Mouse (Mus musculus) right cerebral cortex, postnatal 14 days (tissue): ENCODE results near the gene Map7d2.
"Not testable (repeated sequence)": the region's sequence is repeated elsewhere in the genome, so short reads cannot be mapped to it uniquely, and the experiment has no call there.

Experiments
- DNase-seq: peaks from one replicate; pipeline ENCODE4 v3.0.0; 2022

Map7d2 gene

DNA sequence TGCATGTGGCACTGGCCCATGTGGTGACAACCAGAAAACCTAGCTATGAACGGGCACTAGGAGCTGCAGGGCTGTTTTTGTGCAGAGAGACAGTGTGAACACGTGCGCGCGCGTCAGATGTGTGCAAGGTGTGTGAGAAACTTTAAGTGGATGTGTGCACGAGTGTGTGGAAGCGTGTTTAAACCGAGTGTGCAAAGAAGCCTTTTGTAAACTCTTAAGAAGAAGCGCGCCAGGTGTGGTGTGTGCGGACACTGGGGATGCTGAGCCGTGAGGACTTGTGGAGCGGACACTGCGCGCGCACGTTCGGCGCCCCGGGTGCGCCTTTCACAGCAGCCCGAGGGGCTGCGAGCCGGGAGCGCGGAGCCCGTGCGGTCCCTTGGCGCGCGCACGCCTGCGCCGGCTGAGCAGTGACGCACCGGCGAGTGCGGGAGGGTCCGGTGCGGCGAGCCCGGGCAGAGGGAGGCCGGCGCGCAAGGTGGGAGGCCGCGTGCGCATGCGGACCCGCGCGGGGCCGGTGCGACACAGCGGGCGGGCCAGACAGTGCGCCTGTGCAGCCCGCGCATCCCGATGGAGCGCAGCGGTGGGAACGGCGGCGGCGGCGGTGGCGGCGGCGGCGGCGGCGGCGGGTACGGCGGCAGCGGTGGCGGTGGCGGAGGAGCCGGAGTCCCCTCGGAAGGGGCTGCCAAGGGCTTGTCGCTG is at the start of gene Map7d2:
Gene Map7d2 (plus strand): TSS at position 443 of the 699 bp plus-strand sequence.
- DNase-seq, result peak; percentile 63

DNA sequence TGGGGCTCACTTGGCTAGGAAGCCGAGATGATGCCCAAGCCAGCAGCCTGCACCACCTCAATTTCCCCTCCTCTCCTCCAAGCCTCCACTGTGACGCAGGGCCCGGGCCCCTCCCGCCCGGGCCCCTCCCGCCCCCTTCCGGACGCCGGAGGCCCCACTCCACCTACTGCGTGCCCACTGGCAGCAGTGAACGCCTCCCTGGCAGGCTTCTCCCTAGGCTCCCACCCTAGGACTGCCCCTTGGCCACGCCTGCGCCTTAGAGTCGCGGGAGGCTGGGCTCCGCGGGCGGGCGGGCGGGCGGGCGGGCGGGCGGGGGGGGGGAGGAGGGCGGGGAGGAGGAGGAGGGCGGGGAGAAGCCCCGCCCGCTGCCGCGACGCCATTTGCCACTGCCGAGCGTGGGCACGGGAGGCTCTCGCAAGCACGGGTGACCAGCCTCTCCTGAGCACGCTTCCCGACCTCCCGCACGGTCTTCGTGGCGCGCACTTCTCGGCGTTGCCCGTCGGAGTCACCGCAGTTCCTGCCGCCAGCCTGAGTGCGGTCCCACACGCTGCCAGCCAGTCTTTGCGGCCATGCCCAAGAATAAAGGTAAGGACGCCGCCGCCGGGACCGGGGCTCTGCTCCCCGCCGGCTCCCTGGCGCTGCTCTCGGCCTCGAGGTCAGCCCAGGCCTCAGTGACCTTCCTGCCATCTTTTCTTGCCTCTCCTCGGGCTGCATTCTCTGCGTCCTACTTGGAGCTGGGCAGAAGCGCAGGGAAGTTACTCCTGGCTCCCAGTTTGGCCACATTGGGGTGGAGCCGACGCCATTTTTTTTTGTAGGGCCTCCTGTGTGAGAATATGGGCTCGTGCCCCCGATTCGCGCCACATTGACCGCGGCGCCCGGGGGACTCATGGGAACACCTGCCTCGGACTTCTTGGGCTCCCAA is 42.3 kb upstream of the Map7d2 start, which contains the start of gene Eif1ax:
Gene Eif1ax (plus strand): TSS at position 348 of the 922 bp plus-strand sequence.
- DNase-seq, result peak; percentile 50

DNA sequence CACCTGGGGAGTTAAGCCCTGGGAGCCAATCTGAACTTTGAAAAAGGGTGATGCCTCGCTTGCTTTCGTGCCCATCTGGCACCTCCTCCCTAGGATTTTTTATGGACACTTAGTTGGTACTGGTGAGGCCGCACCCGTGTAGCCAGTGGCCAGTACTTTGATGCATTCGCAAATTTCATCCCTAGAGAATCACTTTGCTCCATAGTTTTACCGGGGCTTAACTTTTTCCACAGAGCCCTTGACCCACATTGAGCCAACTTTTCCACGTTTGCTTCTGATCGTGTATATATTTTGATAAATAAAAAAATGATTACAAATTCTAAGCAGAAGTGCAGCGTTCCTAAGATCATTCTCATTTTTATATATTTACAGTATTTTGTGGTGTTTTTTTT is 41.6 kb upstream of the Map7d2 start:
- no peak for DNase-seq

DNA sequence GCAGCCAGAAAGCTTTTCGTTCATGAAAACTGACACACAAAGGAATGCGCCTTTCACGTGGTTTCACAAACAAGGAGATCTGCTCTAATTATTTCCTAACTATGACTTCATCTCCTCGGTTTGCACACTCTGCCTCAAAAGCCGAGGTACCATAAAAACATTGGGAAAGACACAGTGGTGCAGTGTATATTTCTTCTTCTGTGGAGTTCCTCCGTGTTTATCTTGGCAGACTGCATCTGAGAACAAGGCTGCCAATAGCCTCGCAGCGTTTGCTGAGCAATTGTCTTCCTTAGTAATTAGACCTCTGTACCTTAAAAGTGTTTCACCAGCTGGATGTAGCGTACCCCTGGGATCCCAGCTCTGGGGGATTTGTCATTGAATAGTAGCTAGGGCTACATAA is 27.3 kb upstream of the Map7d2 start:
- DNase-seq, result no peak

DNA sequence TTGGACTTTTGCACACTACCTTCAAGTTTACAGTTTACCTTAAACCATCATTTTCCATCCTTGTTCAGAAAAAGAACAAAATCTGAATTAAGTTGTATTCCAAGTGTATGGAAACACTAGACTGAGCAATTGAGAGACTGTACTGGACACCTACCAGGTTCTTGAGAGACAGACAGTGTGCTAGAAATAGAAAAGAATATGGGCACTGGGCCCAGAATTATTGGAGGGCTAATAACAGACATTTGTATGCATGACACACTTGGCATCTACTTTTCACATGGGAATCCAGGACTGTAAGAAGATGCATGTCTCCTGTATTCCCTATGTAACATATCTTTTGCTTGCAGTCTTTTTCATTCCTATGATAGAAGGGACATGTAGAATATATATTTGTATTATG is 25.4 kb upstream of the Map7d2 start:
- no peak for DNase-seq

DNA sequence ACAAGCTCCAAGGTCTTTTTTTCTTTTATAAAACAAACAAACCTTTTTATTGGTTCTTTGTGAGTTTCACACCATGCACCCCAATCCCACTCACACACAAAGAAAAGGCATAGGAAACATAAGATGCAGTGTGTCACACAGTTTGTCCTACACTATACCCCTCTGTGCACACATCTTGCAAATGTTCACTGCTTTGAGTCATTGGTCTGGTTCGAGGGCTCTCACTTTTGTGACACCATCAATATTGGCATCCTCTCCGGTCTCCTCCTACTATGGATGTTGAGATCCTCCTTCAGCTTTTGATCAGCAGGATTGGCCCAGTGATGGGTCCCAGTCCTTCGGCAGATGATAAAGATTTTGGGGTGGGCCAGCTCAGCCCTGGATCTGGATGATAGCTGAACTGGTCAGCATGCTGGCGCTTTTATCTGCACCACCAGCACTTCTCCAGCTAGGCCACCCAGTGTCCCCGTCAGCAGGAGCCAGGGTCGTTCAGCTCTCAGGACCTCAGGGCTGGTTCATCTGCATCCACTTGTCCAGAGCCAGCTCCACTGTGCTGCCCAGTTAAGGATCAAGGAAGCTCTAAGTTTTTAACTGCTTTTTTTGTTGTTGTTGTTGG is 23.9 kb upstream of the Map7d2 start:
- no peak for DNase-seq

DNA sequence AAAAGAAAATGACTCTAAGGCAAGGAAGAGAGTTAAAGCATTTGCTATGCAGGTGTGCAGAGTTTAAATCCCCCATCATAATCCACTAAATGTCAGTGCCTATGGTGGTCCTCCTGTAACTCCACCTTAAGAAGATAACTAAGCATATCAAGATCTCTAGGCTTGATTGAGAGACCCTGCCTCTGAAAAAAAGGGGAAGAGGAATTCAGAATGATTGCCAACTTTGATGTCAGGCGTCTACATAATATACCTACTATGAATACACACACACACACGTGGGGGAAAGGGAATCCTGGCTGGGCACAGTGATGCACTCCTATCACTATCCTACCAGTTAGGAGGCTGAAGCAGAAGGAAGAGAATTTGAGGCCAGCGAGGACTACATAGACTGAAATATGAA is 23.1 kb upstream of the Map7d2 start:
- no peak for DNase-seq

DNA sequence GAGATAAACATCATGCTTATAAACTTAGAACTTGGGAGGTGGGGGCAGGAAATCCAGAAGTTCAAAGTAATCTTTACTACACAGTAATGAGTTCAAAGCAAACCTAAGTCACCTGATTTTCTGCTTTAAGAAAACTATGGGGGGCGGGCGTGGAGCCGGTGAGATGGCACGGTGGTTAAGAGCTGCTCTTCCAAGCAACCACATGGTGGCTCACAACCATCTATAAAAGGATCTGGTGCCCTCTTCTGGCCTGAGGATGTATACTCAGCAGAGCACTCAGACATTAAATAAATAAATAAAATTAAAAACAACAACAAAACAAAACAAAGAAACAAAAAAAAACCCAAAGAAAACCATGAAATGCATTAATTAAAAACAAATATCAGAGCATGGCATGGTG is 5.1 kb upstream of the Map7d2 start:
- DNase-seq, result peak; percentile 8

DNA sequence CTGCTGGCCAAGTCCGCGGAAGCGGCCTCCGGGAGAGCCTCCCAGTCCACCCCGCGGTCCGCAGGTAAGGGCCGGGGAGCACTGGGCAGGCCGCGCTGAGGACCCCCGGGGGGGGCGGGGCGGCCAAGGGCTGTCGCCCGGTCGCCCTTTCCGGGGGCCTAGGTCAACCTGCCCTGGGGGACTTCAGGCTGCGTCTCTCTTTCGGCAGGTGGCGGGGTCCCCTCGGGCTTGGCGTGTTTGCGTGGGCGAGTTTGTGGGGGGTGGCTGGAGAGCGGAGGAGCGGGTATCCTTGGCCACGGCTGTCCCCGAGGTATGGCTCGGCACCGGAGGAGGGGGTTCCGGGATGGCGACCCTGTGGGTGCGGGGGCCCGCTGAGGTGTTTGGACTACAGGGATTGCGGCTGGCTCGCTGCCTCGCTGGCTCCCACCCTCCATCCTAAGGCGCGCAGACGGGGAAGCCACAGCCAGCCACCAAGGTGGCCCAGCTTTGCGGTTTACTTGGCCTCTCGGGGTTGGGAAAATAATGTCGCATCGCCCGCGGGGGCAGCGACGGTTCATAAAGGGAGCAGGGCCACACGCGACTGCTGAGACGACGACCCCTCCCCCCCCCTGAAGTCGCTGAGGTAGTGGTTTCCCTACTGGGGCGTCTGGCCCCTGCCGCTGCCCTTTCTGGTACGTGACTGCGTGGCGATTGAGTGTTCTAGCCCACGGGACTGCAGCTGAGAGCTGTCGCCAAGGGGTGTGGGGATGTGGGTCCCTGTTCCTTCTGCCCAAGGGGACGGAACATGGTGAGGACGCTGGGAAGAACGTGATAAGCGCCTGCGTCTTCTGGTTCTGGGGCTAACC is 679 bp downstream of the Map7d2 start:
- DNase-seq, result peak; percentile 17

DNA sequence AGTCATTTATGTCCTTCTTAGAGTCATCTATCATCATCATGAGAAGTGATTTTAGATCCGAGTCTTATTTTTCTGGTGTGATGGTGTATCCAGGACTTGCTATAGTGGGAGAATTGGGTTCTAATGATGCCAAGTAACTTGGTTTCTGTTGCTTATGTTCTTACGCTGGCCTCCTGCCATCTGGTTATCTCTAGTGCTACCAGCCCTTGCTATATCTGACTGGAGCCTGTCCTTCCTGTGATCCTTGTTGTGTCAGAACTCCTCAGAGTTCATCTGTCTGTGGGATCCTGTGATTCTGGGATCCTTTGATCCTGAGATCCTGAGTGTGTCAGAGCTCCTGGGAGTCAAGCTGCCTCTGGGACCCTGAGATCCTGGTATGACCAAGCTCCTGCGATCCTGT is 16.1 kb downstream of the Map7d2 start:
- DNase-seq, result not testable (repeated sequence)

DNA sequence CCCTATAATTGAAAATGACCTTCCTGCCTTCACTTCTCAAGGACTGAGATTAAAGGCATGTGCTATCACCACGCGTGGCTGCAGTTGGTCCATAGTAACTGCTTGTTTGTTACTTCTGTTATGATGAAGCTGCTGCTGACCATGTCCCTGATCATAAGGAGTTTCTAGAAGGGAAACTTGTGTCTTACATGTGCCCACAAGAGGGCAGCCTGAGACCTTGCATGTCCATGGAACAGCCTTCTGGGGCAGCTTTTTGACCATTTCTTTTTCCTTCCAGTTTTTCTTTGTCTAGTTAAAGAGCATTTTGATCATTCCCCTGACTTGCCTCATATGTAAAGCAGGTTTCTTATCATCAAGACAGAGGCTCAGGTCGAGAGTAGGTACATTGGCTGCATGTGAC is 27.8 kb downstream of the Map7d2 start:
- DNase-seq, result peak; percentile 21

DNA sequence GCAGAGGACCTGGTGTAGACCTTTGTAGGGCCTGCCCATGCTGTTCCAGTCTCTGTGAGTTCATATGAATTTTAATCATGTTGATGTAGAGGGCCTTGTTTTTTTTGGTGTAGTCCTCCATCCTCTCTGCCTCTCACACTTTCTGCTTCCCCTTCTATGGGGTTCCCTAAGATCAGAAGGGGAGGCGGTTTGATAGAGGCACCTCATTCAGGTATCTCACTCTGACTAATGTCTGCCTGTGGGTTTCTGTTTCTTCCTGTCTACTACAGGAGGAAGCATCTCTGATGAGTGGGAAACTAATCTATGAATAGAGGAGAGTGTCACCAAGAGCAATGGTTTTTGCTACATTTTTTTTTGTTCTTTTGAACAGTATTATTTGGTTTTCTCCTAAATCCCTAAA is 32.8 kb downstream of the Map7d2 start:
- DNase-seq, result no peak

DNA sequence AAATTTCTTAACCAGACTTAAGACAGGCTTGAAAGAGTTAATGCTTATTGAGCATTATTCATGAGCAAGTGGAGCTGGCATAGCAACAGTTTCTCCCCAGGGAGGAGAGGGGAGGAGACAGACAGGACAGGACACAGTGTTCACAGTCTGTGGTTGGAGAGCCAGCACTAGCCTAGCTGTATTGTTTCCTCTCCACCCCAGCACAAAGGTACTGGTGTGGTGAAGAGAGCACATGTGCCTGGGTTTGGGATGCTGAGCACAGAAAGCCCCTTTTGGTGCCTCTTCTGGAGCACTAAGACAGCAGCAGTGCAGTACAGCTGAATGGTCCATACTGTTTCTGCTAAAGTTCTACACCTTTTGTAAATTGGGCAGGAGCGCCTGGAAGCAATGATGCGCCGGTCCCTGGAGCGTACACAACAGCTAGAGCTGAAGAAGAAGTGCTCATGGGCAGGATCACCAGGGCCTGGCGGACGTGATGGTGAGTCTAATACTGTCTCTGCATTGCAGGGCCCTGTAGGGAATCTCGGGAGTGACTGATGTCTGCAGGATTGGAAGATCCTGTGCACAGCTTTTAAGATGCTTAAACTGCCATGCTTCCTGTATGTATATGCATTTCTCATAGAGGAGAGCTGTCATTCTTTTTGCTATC is 44.8 kb downstream of the Map7d2 start:
- no peak for DNase-seq

DNA sequence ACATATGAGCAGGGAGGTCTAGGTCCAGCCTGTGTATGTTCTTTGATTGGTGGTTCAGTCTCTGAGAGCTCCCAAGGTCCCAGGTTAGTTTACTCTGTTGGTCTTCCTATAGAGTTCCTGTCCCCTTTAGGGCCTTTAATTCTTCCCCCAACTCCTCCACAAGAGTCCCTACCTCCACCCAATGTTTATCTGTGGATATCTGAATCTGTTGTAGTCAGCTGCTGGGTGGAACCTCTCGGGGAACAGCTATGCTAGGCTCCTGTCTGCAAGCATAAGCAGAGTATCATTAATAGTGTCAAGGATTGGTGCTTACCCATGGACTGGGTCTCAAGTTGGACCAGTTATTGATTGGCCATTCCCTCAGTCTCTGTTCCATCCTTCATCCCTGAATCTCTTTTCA is 60.4 kb downstream of the Map7d2 start:
- no peak for DNase-seq

DNA sequence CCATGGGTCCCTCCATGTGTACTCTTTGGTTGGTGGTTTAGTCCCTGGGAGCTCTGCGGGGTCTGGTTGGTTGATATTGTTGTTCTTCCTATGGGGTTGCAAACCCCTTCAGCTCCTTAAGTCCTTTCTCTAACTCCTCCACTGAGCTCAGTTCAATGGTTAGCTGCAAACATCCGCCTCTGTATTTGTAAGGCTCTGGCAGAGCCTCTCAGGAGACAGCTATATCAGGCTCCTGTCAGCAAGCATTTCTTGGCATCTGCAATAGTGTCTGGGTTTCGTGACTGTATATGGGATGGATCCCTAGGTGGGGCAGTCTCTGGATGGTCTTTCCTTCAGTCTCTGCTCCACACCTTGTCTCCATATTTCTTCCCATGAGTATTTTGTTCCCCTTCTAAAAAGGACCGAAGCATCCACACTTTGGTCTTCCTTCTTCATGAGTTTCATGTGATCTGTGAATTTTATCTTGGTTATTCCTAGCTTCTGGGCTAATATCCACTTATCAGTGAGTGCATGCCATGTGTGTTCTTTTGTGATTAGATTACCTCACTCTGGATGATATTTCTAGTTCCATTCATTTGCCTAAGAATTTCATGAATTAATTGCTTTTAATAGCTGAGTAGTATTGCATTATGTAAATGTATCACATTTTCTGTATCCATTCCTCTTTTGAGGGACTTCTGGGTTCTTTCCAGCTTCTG is 64.0 kb downstream of the Map7d2 start:
- DNase-seq, result not testable (repeated sequence)

DNA sequence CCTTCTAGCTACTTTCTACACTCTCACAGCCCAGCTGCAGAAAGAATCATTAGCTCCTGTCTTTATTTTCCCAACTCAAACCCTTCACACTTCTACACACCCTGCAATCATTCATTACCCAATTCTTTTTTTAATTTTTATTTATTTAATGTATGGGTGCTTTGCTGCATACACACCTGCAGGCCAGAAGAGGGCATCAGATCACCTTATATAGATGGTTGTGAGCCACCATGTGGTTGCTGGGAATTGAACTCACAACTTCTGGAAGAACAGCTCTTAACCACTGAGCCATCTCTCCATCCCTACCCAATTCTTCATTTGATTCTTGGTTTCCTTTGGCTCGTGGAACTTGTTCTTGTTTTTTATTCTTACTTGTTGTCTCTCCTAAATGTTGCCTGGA is 69.9 kb downstream of the Map7d2 start:
- no peak for DNase-seq

DNA sequence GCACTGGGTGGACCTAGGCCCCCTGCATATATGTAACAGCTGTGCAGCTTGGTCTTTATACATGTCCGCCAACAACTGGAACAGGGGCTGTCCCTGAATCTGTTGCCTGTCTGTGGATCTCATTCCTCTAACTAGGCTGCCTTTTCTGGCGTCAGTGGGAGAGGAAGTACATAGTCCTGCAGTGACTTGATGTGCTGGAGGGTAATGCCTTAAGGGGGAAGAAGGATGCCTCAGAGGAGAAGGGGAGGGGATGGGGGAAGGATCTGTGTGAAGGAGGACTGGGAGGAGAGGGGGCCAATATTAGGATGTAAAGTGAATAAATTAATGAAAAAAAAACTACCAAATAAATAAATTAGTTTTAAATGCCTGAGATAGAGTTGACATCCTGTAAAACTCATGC is 88.8 kb downstream of the Map7d2 start:
- no peak for DNase-seq

DNA sequence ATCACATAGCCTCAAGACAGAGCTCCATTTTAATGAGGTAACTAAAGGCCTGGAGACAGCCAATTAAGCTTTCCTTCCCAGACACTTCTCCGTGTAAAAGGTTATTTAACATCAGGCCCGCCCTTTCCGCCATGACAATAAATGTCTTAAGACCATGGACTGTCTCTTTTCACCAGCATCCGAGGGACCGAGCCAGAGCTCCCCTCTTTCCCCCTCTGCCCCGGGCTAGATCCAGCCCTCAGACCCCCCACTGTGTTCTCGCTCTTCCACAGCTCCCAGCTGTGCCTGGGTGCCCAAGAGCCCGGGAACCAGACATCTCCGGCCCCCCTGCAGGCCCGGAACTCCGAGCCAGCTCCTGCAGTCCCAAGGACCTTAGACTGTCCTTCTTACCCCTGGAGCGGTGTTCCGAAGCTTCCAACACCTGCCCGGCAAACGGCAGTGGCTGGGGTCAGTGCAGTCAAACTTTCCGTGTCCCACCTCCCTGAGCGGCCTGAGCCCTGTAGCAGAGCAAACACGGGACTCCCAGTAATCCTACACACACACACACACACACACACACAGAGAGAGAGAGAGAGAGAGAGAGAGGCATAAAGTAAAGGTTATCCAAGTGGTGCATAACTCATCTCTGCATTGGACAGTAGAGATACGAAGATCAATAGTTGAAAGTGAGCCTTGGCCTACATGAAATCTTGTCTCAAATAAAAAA is 94.1 kb downstream of the Map7d2 start:
- no peak for DNase-seq

DNA sequence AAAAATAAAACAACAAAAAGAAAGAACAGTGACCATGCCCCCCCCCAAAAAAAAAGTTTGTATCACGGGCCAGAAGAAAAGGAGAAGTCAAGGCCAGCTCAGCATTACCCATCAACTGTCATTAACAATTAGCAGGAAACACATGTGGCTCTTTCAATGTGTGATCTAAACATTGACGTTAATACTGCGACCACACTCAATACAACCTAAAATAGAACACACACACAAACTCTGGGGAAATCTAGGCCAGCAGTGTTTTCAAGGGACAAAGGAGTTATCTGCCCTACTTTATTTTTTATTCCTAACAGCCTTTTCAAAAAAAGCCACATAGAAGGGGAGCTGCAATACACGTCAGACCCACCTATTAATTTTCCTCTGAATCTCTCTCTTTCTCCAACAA is 94.7 kb downstream of the Map7d2 start:
- DNase-seq, result no peak

DNA sequence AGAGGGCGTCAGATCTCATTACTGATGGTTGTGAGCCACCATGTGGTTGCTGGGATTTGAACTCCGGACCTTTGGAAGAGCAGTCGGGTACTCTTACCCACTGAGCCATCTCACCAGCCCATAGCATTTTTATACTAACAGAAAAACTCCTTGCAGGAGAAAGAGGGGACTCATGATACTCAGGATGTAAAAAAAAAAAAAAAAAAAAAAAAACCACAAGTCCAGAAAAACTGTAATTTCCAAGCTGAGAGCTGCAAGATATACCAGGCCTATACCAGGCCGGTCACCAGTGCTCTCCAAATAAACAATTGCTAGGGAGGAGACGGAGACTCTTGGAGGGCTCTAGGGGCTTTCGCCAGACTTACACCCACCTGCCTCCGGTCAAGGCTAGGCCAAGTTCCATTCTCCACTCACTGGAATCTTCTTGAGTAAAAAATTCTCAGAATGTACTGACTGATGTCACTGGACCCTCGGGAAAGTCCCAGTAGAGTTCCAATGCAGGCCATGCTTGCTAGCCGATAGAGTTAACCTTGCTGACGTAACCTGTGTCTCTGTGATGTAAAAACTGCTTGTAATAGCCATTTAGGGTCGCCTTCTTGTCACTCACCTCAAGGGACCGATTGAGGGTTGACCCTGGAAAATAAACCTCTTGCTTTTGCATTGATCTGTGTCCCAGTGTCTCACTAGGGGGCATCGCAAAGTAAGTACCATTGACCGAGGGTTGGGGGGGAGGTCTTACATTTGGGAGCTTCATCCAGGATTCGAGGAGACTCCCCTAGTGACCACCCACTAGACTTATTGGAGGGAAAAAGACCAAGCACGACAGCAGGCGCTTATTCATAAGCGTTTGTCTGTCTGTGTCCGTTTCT is 95.7 kb downstream of the Map7d2 start:
- no peak for DNase-seq
